8 mouse cellular contexts compared by ENCODE assay signal in the genomic region with DNA sequence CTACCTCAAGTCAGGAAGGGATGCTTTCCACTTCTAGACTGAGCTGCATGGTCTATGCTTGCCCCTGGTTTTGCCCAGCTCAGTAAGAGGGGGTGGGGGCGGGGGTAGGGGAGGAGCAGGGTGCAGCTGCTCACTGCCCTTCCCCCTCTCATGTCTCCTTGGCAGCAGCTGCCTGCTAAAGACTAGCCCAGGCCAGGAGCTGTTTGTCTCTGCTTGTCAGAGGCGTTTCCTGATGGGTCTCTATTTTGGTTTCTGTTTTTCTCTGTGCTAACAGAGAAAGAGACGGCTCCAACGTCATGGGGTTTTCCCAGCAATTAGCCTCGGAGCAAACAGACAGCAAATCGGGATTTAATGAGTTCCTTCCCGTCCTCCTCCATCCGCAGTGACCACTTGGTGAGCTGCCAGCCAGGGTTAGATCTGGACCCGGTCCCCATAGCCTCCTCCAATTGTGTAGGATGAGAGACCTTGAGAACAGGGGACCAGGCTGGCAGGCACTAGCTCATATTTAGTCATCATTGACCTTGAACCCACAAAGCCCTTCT.
DNase-seq lines count a peak whose midpoint lies in the region; ATAC-seq and TF ChIP-seq lines count a peak whose summit lies in the region.

No protein-coding gene starts in this region.

- no peak for TF ChIP-seq POLR2A in cerebellum, adult 2 months (IDR thresholded peaks at IDR 0.05; ENCODE audit: borderline replicate concordance, insufficient read depth, low read length)

- peak overlapping the region; percentile 35; the same call in 1 of the 2 replicates for H3K4me2 ChIP-seq in hindbrain, embryonic 14.5 days (replicated peaks)

- peaks cover 31% of the 10 kb centered on the region for H3K4me1 ChIP-seq in cerebellum, adult 2 months (ENCODE audit: control insufficient read depth, insufficient read depth, low read length)
- H3K4me1 ChIP-seq in hindbrain, embryonic 14.5 days (replicated peaks; ENCODE audit: control insufficient read depth, insufficient read depth, low read length): peaks cover 27% of the 10 kb centered on the region

- H3K9me3 ChIP-seq in hindbrain, embryonic 14.5 days (ENCODE audit: control insufficient read depth, low read length): no peaks in the 10 kb centered on the region

- no peaks in the 10 kb centered on the region for H3K36me3 ChIP-seq in hindbrain, embryonic 14.5 days (replicated peaks; ENCODE audit: control insufficient read depth, insufficient read depth)

- no peak for TF ChIP-seq CTCF in cerebellum, adult 2 months (IDR thresholded peaks at IDR 0.05; ENCODE audit: borderline replicate concordance, insufficient read depth, low read depth, low read length)

- H3K27me3 ChIP-seq in cerebellum, adult 2 months (ENCODE audit: control insufficient read depth, insufficient read depth, low read length): no peaks in the 10 kb centered on the region
- H3K27me3 ChIP-seq in hindbrain, embryonic 14.5 days (ENCODE audit: control insufficient read depth, insufficient read depth, low read length): no peaks in the 10 kb centered on the region

- H3K4me3 ChIP-seq in cerebellum, adult 2 months (replicated peaks; ENCODE audit: insufficient read depth, low read depth, low read length): no peak overlapping the region
- no peak overlapping the region for H3K4me3 ChIP-seq in hindbrain, embryonic 14.5 days (replicated peaks; ENCODE audit: low read length)

- peak; percentile 80 for ATAC-seq in hindbrain, embryonic 14.5 days (ENCODE audit: low FRiP score)

- peak; percentile 60 for DNase-seq in ES-CJ7 (ENCODE audit: low read depth, low spot score)
- peak; percentile 55 to 57 for DNase-seq in cerebellum, adult 2 months
- DNase-seq in frontal cortex, postnatal 10 days (ENCODE audit: low spot score in 2 of 2): peak; percentile 51 to 63
- peak; percentile 44 for DNase-seq in hindbrain, embryonic 14.5 days (ENCODE audit: low spot score)
- DNase-seq in left cerebral cortex, adult 18-20 months (ENCODE audit: low spot score in 2 of 2): peak; percentile 26 to 33
- DNase-seq in lung, postnatal 36 days: peak; percentile 92
- DNase-seq in retina, embryonic 14.5 days (ENCODE audit: low spot score): peak; percentile 51
- peak; percentile 76 for DNase-seq in thymus, postnatal 4 days

- 2% methylated on average over 9 of the region's 9 CpGs for WGBS in cerebellum, adult 2 months
- 4% methylated on average over 9 of the region's 9 CpGs for WGBS in hindbrain, embryonic 14.5 days

- no peak overlapping the region for H3K9ac ChIP-seq in hindbrain, embryonic 14.5 days

- 0 out of 2 replicates have a peak overlapping the region, but pooled peaks have one; percentile 2 for H3K27ac ChIP-seq in cerebellum, adult 2 months (ENCODE audit: insufficient read depth, low read length)
- peak overlapping the region; percentile 58 for H3K27ac ChIP-seq in hindbrain, embryonic 14.5 days

Comparison
In these comparisons a context has a peak if more than half of its experiments do, and no peak if none do; other contexts are left out.
1. DNase-seq: peak in every context shown above with its lines; median percentile 92 in lung, postnatal 36 days; 76 in thymus, postnatal 4 days; 60 in ES-CJ7; 57 in frontal cortex, postnatal 10 days; 56 in cerebellum, adult 2 months; 51 in retina, embryonic 14.5 days; 44 in hindbrain, embryonic 14.5 days; 30 in left cerebral cortex, adult 18-20 months.